Mouse (Mus musculus) erythroblast, embryonic 14.5 days (primary cell): ENCODE measurements around the gene Tbx15.

Experiments
- GATA1 ChIP-seq: IDR thresholded peaks from 2 replicates; pipeline ENCODE4 v1.6.1; 2012; ENCODE audit warnings: low read length, inconsistent platforms, mixed read lengths
- TAL1 ChIP-seq: IDR thresholded peaks from 3 replicates; pipeline ENCODE4 v1.6.1; 2012; ENCODE audit warnings: low read length, inconsistent platforms, mixed read lengths

- TF ChIP-seq GATA1 (no peak), TAL1 (no peak)
Observed at GRCm38 (mm10) chr3:99256766-99257165, 16.6 kb downstream of the Tbx15 start.
